25 mouse cellular contexts compared by ENCODE assay signal in the genomic region with DNA sequence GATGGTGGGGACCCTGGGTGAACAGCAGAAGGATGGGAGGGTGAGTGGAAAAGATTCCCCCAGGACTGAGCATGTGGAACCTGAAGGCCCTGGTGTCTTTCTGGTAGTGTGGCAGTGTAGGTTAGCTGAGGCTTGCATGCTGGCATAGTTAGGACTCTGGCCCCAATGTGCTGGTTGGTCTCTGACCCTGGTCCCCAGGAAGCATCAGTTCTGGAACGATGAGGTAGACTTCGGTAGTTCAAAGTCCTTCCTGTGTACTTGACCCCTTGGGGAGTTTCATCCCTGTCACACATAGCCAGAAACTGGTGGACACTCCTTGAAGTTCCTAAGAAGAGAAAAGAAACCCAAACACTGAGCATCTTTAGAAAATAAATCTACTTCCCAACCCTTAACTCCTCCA. TPM values are rescaled to one million over a fixed set of nuclear protein-coding genes. Genes with fewer than 3 reads are reported as not detected.
DNase-seq lines count a peak whose midpoint lies in the region; ATAC-seq and TF ChIP-seq lines count a peak whose summit lies in the region.
"Had no signal": no experiment of that assay in that cellular context is flagged by ENCODE, and none has a peak within 500 bp of the region (broad histone marks: within the 10 kb centered on the region; RNA-seq: fewer than 3 reads in every experiment).

No protein-coding gene starts in this region.

- WGBS in kidney, adult 2 months = 48% methylated on average over 2 of the region's 2 CpGs
- WGBS in kidney, embryonic 15.5 days = 82% methylated on average over 2 of the region's 2 CpGs
- 58% methylated on average over 2 of the region's 2 CpGs for WGBS in liver, adult 2 months

- H3K27me3 ChIP-seq in kidney, adult 2 months (replicated peaks; ENCODE audit: control insufficient read depth, insufficient read depth, low read length) = no peaks in the 10 kb centered on the region
- H3K27me3 ChIP-seq in kidney, embryonic 15.5 days = no peaks in the 10 kb centered on the region
- no peaks in the 10 kb centered on the region for H3K27me3 ChIP-seq in liver, adult 2 months (ENCODE audit: control insufficient read depth, insufficient read depth, low read length)
- H3K27me3 ChIP-seq: embryonic facial prominence, embryonic 12.5 days; embryonic facial prominence, embryonic 15.5 days; heart, embryonic 13.5 days had no signal

- H3K4me1 ChIP-seq in kidney, adult 2 months (ENCODE audit: control insufficient read depth, insufficient read depth, low read length) = peaks cover 4% of the 10 kb centered on the region; the same call in 1 of the 2 replicates
- H3K4me1 ChIP-seq in kidney, embryonic 15.5 days = peaks cover 3% of the 10 kb centered on the region
- peaks cover 4% of the 10 kb centered on the region; the same call in 1 of the 2 replicates for H3K4me1 ChIP-seq in liver, adult 2 months (ENCODE audit: control insufficient read depth, insufficient read depth, low read length)

- no peaks in the 10 kb centered on the region; the same call in 1 of the 2 replicates for H3K36me3 ChIP-seq in kidney, adult 2 months (ENCODE audit: control insufficient read depth, insufficient read depth, low read length)
- peaks cover 57% of the 10 kb centered on the region for H3K36me3 ChIP-seq in kidney, embryonic 15.5 days
- peaks cover 2% of the 10 kb centered on the region; the same call in 1 of the 2 replicates for H3K36me3 ChIP-seq in liver, adult 2 months (ENCODE audit: control insufficient read depth, insufficient read depth, low read length)

- no peak overlapping the region for H3K4me2 ChIP-seq in kidney, embryonic 15.5 days
- H3K4me2 ChIP-seq: embryonic facial prominence, embryonic 12.5 days; embryonic facial prominence, embryonic 15.5 days; heart, embryonic 13.5 days; hindbrain, embryonic 14.5 days had no signal

- no peak for TF ChIP-seq CTCF in kidney, adult 2 months (conservative IDR thresholded peaks at IDR 0.05; ENCODE audit: insufficient read depth, insufficient read length, low read depth, low read length)
- TF ChIP-seq CTCF in liver, adult 2 months (IDR thresholded peaks at IDR 0.05; ENCODE audit: low read depth, low read length) = no peak

- no peak overlapping the region for H3K4me3 ChIP-seq in kidney, adult 2 months (ENCODE audit: insufficient read depth, low read depth, low read length)
- H3K4me3 ChIP-seq in kidney, embryonic 15.5 days (replicated peaks) = no peak overlapping the region
- H3K4me3 ChIP-seq in liver, adult 2 months (ENCODE audit: insufficient read depth, low read depth, low read length) = no peak overlapping the region
- H3K4me3 ChIP-seq: embryonic facial prominence, embryonic 12.5 days; embryonic facial prominence, embryonic 15.5 days; gastrocnemius, adult 2 months; heart, embryonic 10.5 days; heart, embryonic 13.5 days had no signal

- ATAC-seq in kidney, embryonic 15.5 days (replicated peaks; ENCODE audit: low FRiP score) = no peak
- ATAC-seq: CD4-positive, CD25-positive, alpha-beta regulatory T cell, adult 4 months; forebrain, embryonic 14.5 days; forebrain, postnatal 0 days had no signal

- no peak overlapping the region for H3K9ac ChIP-seq in kidney, embryonic 15.5 days
- no peak overlapping the region for H3K9ac ChIP-seq in liver, adult 2 months (ENCODE audit: low read depth, low read length)
- H3K9ac ChIP-seq: embryonic facial prominence, embryonic 12.5 days; embryonic facial prominence, embryonic 15.5 days; forebrain, postnatal 0 days; heart, embryonic 13.5 days; hindbrain, embryonic 14.5 days had no signal

- no peak overlapping the region for H3K27ac ChIP-seq in kidney, adult 2 months (ENCODE audit: insufficient read depth, low read depth, low read length)
- no peak overlapping the region for H3K27ac ChIP-seq in kidney, embryonic 15.5 days
- H3K27ac ChIP-seq in liver, adult 2 months (replicated peaks; ENCODE audit: insufficient read depth, low read depth, low read length) = no peak overlapping the region
- H3K27ac ChIP-seq: embryonic facial prominence, embryonic 12.5 days; embryonic facial prominence, embryonic 15.5 days; gastrocnemius, adult 2 months; heart, embryonic 10.5 days; heart, embryonic 13.5 days; hindbrain, embryonic 14.5 days had no signal

- H3K9me3 ChIP-seq in kidney, embryonic 15.5 days (replicated peaks) = no peaks in the 10 kb centered on the region
- H3K9me3 ChIP-seq: embryonic facial prominence, embryonic 12.5 days; embryonic facial prominence, embryonic 15.5 days; heart, embryonic 10.5 days; heart, embryonic 13.5 days had no signal

- H3K79me2 ChIP-seq in liver, adult 2 months (ENCODE audit: control insufficient read depth, insufficient read depth, low read length) = no peaks in the 10 kb centered on the region

- peak; percentile 64 for DNase-seq in kidney, adult 2 months
- no peak for DNase-seq in kidney, postnatal 4 days
- DNase-seq in kidney, postnatal 14 days = peak; percentile 7
- DNase-seq in liver, adult 2 months (ENCODE audit: extremely low read depth, low read depth, low spot score) = peak; percentile 44
- DNase-seq in liver = no peak
- DNase-seq: adrenal gland, adult 2 months; adrenal gland, postnatal 14 days; cerebellum, adult 11 months; cerebellum, adult 2 months; cerebellum, adult 9-11 months; cerebellum, postnatal 25 days; forebrain, postnatal 0 days; gastrocnemius, adult 2 months; gastrocnemius, postnatal 14 days; heart, adult 18-20 months; heart, postnatal 14 days; heart, postnatal 4 days had no signal

- no peak for TF ChIP-seq POLR2A in kidney, adult 2 months (IDR thresholded peaks at IDR 0.05; ENCODE audit: low read depth, low read length)
- no peak for TF ChIP-seq POLR2A in liver, adult 2 months (IDR thresholded peaks at IDR 0.05; ENCODE audit: extremely low read depth, insufficient read depth, low read length)

RNA-seq across cellular contexts. Expression of a gene that starts 3.8 kb away (rescaled TPM):
- 9.7 and 13.7 TPM in 2 replicates for polyA plus RNA-seq in kidney, adult 2 months (2012; rRNA removed)
- 43.1 and 44.1 TPM in 2 replicates for polyA plus RNA-seq in kidney, embryonic 15.5 days (2015; fragmentation: Nextera tagmentation; extraction: Ambion mirVana)
- total RNA-seq in liver, adult 2 months (2014; rRNA removed) = 23.0 and 24.8 TPM in 2 replicates
- 4.4 and 4.5 TPM in 2 replicates for polyA plus RNA-seq in liver, adult 2 months (2012; rRNA removed)

RNA-seq across cellular contexts. Expression of a gene that starts 53.4 kb away (rescaled TPM):
- 0.19 and 0.45 TPM in 2 replicates for polyA plus RNA-seq in kidney, adult 2 months (2012; rRNA removed)
- polyA plus RNA-seq in kidney, embryonic 15.5 days (2015; fragmentation: Nextera tagmentation; extraction: Ambion mirVana) = 0.63 and 1.0 TPM in 2 replicates
- 0.18 and 0.20 TPM in 2 replicates for total RNA-seq in liver, adult 2 months (2014; rRNA removed)
- 0.10 and 0.16 TPM in 2 replicates for polyA plus RNA-seq in liver, adult 2 months (2012; rRNA removed)
- polyA plus RNA-seq: forebrain, postnatal 0 days had no signal

Comparison
In these comparisons a context has a peak if more than half of its experiments do, and no peak if none do; other contexts are left out.
1. DNase-seq: peak in kidney, adult 2 months (single experiment), kidney, postnatal 14 days (single experiment) and liver, adult 2 months (single experiment); none in kidney, postnatal 4 days (0 of 2) and liver (single experiment).